ENCODE assay signal across 29 mouse cellular contexts in genomic region chr5:135238832-135239231, GRCm38 (mm10). TPM values are rescaled to one million over a fixed set of nuclear protein-coding genes. Genes with fewer than 3 reads are reported as not detected.
DNase-seq lines count a peak whose midpoint lies in the region; ATAC-seq and TF ChIP-seq lines count a peak whose summit lies in the region.
"Had no signal": no experiment of that assay in that cellular context is flagged by ENCODE, and none has a peak within 500 bp of the region (broad histone marks: within the 10 kb centered on the region; RNA-seq: fewer than 3 reads in every experiment).

No protein-coding gene starts in this region.

- H3K27ac ChIP-seq in heart, postnatal 0 days (ENCODE audit: low read depth), result no peak overlapping the region
- H3K27ac ChIP-seq in layer of hippocampus, adult 2 months, result no peak overlapping the region
- H3K27ac ChIP-seq in midbrain, embryonic 14.5 days (replicated peaks; ENCODE audit: low read depth, low read length), result no peak overlapping the region
- H3K27ac ChIP-seq in midbrain, embryonic 16.5 days (ENCODE audit: low read length), result no peak overlapping the region
- no peak overlapping the region for H3K27ac ChIP-seq in stomach, postnatal 0 days (replicated peaks)
- H3K27ac ChIP-seq: embryonic facial prominence, embryonic 12.5 days; forebrain, embryonic 15.5 days; heart, embryonic 10.5 days; heart, embryonic 15.5 days; liver, embryonic 15.5 days; neural tube, embryonic 13.5 days had no signal

- H3K4me1 ChIP-seq in heart, postnatal 0 days (ENCODE audit: control insufficient read depth, insufficient read depth), result peaks cover 17% of the 10 kb centered on the region
- no peaks in the 10 kb centered on the region for H3K4me1 ChIP-seq in midbrain, embryonic 14.5 days (ENCODE audit: control insufficient read depth, insufficient read depth, low read length)
- no peaks in the 10 kb centered on the region for H3K4me1 ChIP-seq in midbrain, embryonic 16.5 days (ENCODE audit: control insufficient read depth, insufficient read depth, low read length)
- no peaks in the 10 kb centered on the region for H3K4me1 ChIP-seq in stomach, postnatal 0 days (replicated peaks; ENCODE audit: control insufficient read depth, insufficient read depth)
- H3K4me1 ChIP-seq: embryonic facial prominence, embryonic 12.5 days; forebrain, embryonic 15.5 days; liver, embryonic 15.5 days; neural tube, embryonic 13.5 days had no signal

- no peak for TF ChIP-seq EP300 in heart, postnatal 0 days (IDR thresholded peaks at IDR 0.05; ENCODE audit: low read depth)
- no peak for TF ChIP-seq EP300 in stomach, postnatal 0 days (optimal IDR thresholded peaks at IDR 0.05)

- H3K4me3 ChIP-seq in heart, postnatal 0 days (ENCODE audit: low read depth, low read length), result no peak overlapping the region
- H3K4me3 ChIP-seq in layer of hippocampus, adult 2 months, result no peak overlapping the region
- H3K4me3 ChIP-seq in midbrain, embryonic 14.5 days (replicated peaks; ENCODE audit: low read depth, low read length), result no peak overlapping the region
- no peak overlapping the region for H3K4me3 ChIP-seq in midbrain, embryonic 16.5 days (ENCODE audit: low read depth, low read length)
- H3K4me3 ChIP-seq in stomach, postnatal 0 days (ENCODE audit: low read depth, low read length), result no peak overlapping the region
- H3K4me3 ChIP-seq: embryonic facial prominence, embryonic 12.5 days; forebrain, embryonic 15.5 days; heart, embryonic 10.5 days; heart, embryonic 15.5 days; liver, embryonic 15.5 days; neural tube, embryonic 13.5 days had no signal

- H3K27me3 ChIP-seq in heart, postnatal 0 days (ENCODE audit: control insufficient read depth, insufficient read depth, low read length), result no peaks in the 10 kb centered on the region
- no peaks in the 10 kb centered on the region for H3K27me3 ChIP-seq in midbrain, embryonic 14.5 days (ENCODE audit: control insufficient read depth, insufficient read depth, low read length)
- no peaks in the 10 kb centered on the region for H3K27me3 ChIP-seq in midbrain, embryonic 16.5 days (ENCODE audit: control insufficient read depth, insufficient read depth, low read depth, low read length)
- H3K27me3 ChIP-seq in stomach, postnatal 0 days (ENCODE audit: control insufficient read depth, insufficient read depth, low read length), result no peaks in the 10 kb centered on the region
- H3K27me3 ChIP-seq: embryonic facial prominence, embryonic 12.5 days; forebrain, embryonic 15.5 days; heart, embryonic 15.5 days; liver, embryonic 15.5 days; neural tube, embryonic 13.5 days had no signal

- ATAC-seq in heart, postnatal 0 days (ENCODE audit: insufficient read depth, low read depth), result no peak
- ATAC-seq in midbrain, embryonic 14.5 days (ENCODE audit: low FRiP score, low TSS enrichment), result no peak
- no peak for ATAC-seq in midbrain, embryonic 16.5 days
- ATAC-seq in stomach, postnatal 0 days (ENCODE audit: low FRiP score, low TSS enrichment), result no peak
- ATAC-seq: activated CD4-positive, CD25-positive, alpha-beta regulatory T cell, adult 4 months; forebrain, embryonic 15.5 days had no signal

- peak; percentile 53 for TF ChIP-seq CTCF in heart, postnatal 0 days (IDR thresholded peaks at IDR 0.05; ENCODE audit: low read depth)
- peak; percentile 59 for TF ChIP-seq CTCF in layer of hippocampus, adult 2 months (conservative IDR thresholded peaks at IDR 0.05)
- TF ChIP-seq CTCF in stomach, postnatal 0 days (IDR thresholded peaks at IDR 0.05; ENCODE audit: low read depth), result peak; percentile 57

- H3K4me2 ChIP-seq in heart, postnatal 0 days (ENCODE audit: low read depth, low read length), result no peak overlapping the region
- no peak overlapping the region for H3K4me2 ChIP-seq in midbrain, embryonic 14.5 days (ENCODE audit: low read length)
- H3K4me2 ChIP-seq in midbrain, embryonic 16.5 days (ENCODE audit: low read length), result no peak overlapping the region
- H3K4me2 ChIP-seq in stomach, postnatal 0 days (replicated peaks; ENCODE audit: low read depth), result no peak overlapping the region
- H3K4me2 ChIP-seq: embryonic facial prominence, embryonic 12.5 days; forebrain, embryonic 15.5 days; heart, embryonic 15.5 days; liver, embryonic 15.5 days; neural tube, embryonic 13.5 days had no signal

- 73% methylated on average over 2 of the region's 2 CpGs for WGBS in heart, postnatal 0 days
- WGBS in midbrain, embryonic 14.5 days, result 75% methylated on average over 2 of the region's 2 CpGs
- 78% methylated on average over 2 of the region's 2 CpGs for WGBS in midbrain, embryonic 16.5 days
- WGBS in stomach, postnatal 0 days, result 87% methylated on average over 2 of the region's 2 CpGs

- no peaks in the 10 kb centered on the region for H3K9me3 ChIP-seq in heart, postnatal 0 days (replicated peaks; ENCODE audit: control insufficient read depth, low read length)
- H3K9me3 ChIP-seq in midbrain, embryonic 14.5 days (ENCODE audit: control insufficient read depth, low read length), result no peaks in the 10 kb centered on the region
- H3K9me3 ChIP-seq in midbrain, embryonic 16.5 days (replicated peaks; ENCODE audit: control insufficient read depth, low read length, poor library complexity, severe bottlenecking), result no peaks in the 10 kb centered on the region
- H3K9me3 ChIP-seq in stomach, postnatal 0 days (ENCODE audit: control insufficient read depth, low read length), result no peaks in the 10 kb centered on the region
- H3K9me3 ChIP-seq: embryonic facial prominence, embryonic 12.5 days; forebrain, embryonic 15.5 days; heart, embryonic 10.5 days; heart, embryonic 15.5 days; liver, embryonic 15.5 days; neural tube, embryonic 13.5 days had no signal

- peaks cover 98% of the 10 kb centered on the region for H3K36me3 ChIP-seq in heart, postnatal 0 days (replicated peaks; ENCODE audit: control insufficient read depth, insufficient read depth, low read length)
- peaks cover 98% of the 10 kb centered on the region for H3K36me3 ChIP-seq in midbrain, embryonic 14.5 days (ENCODE audit: control insufficient read depth, insufficient read depth, low read length)
- H3K36me3 ChIP-seq in midbrain, embryonic 16.5 days (ENCODE audit: control insufficient read depth, insufficient read depth, low read length), result peaks cover 44% of the 10 kb centered on the region
- H3K36me3 ChIP-seq in stomach, postnatal 0 days (ENCODE audit: control insufficient read depth, insufficient read depth, low read length), result peaks cover 40% of the 10 kb centered on the region

- H3K9ac ChIP-seq in heart, postnatal 0 days (replicated peaks; ENCODE audit: low read depth, low read length), result no peak overlapping the region
- H3K9ac ChIP-seq in midbrain, embryonic 14.5 days (replicated peaks; ENCODE audit: low read length), result no peak overlapping the region
- H3K9ac ChIP-seq in midbrain, embryonic 16.5 days (ENCODE audit: low read depth, low read length), result no peak overlapping the region
- no peak overlapping the region for H3K9ac ChIP-seq in stomach, postnatal 0 days (ENCODE audit: low read length)
- H3K9ac ChIP-seq: embryonic facial prominence, embryonic 12.5 days; forebrain, embryonic 15.5 days; heart, embryonic 15.5 days; liver, embryonic 15.5 days; neural tube, embryonic 13.5 days had no signal

- peak; percentile 26 for DNase-seq in heart, postnatal 0 days (ENCODE audit: low spot score)
- DNase-seq in heart, postnatal 36 days, result no peak
- DNase-seq in layer of hippocampus, adult 2 months (ENCODE audit: low spot score in 2 of 2), result no peak
- no peak for DNase-seq in layer of hippocampus, postnatal 25 days (ENCODE audit: extremely low spot score in 1 of 2, low spot score in 1 of 2)
- peak; percentile 33 for DNase-seq in midbrain, embryonic 14.5 days
- no peak for DNase-seq in stomach, postnatal 0 days (ENCODE audit: low spot score)
- DNase-seq in urinary bladder, adult 2 months (ENCODE audit: low spot score), result no peak
- DNase-seq: adrenal gland, adult 2 months; adrenal gland, postnatal 36 days; B cell, adult 2 months; cerebellum, adult 8-10 months; cerebellum, postnatal 25 days; embryo, embryonic 11 days; gastrocnemius, postnatal 10 days; kidney, adult 11 months; kidney, postnatal 36 days; layer of hippocampus, postnatal 36 days; liver; lung, postnatal 10 days; right cerebral cortex, postnatal 4 days; thymus, postnatal 4 days had no signal

- intact Hi-C loops in heart, postnatal 36 days (cut with DNase I), result loop anchor here (5.0 kb wide), 1 partner anchor 98 kb away; no protein-coding TSS in a partner anchor

RNA-seq across cellular contexts. Expression of gene Fzd9, which starts 12.2 kb away (rescaled TPM):
- total RNA-seq in heart, postnatal 0 days (2014; rRNA removed; ENCODE audit: low replicate concordance), result 3.3 and 7.4 TPM in 2 replicates
- polyA plus RNA-seq in heart, postnatal 0 days (2015; fragmentation: Nextera tagmentation; extraction: Ambion mirVana), result 1.8 and 2.4 TPM in 2 replicates
- total RNA-seq in heart, postnatal 36 days (2021), result under 1 TPM; 0.73 to 0.75 TPM
- total RNA-seq in layer of hippocampus, adult 2 months (2021), result 1 to 10 TPM; 4.5 to 5.0 TPM
- 1 to 10 TPM; 6.2 to 7.3 TPM for total RNA-seq in layer of hippocampus, postnatal 25 days (2021)
- 8.7 and 11.9 TPM in 2 replicates for polyA plus RNA-seq in midbrain, embryonic 14.5 days (2014; fragmentation: Nextera tagmentation; extraction: Ambion mirVana)
- 13.5 and 13.7 TPM in 2 replicates for polyA plus RNA-seq in midbrain, embryonic 16.5 days (2015; fragmentation: Nextera tagmentation; extraction: Ambion mirVana)
- polyA plus RNA-seq in stomach, postnatal 0 days (2015; fragmentation: Nextera tagmentation; extraction: Ambion mirVana), result 0.42 and 0.54 TPM in 2 replicates
- 0.07 and 0.11 TPM in 2 replicates for polyA plus RNA-seq in urinary bladder, adult 2 months (2012; rRNA removed)
- polyA plus RNA-seq: activated CD4-positive, CD25-positive, alpha-beta regulatory T cell, adult 4 months had no signal

RNA-seq across cellular contexts. Expression of gene Baz1b, which starts 51.8 kb away (rescaled TPM):
- total RNA-seq in heart, postnatal 0 days (2014; rRNA removed; ENCODE audit: low replicate concordance), result 21.3 and 30.0 TPM in 2 replicates
- 11.9 and 13.1 TPM in 2 replicates for polyA plus RNA-seq in heart, postnatal 0 days (2015; fragmentation: Nextera tagmentation; extraction: Ambion mirVana)
- 10 to 100 TPM; 41.4 to 43.0 TPM for total RNA-seq in heart, postnatal 36 days (2021)
- 10 to 100 TPM; 79.9 to 87.5 TPM for total RNA-seq in layer of hippocampus, adult 2 months (2021)
- total RNA-seq in layer of hippocampus, postnatal 25 days (2021), result 10 to 100 TPM; 65.5 to 72.7 TPM
- polyA plus RNA-seq in midbrain, embryonic 14.5 days (2014; fragmentation: Nextera tagmentation; extraction: Ambion mirVana), result 30.1 and 43.9 TPM in 2 replicates
- polyA plus RNA-seq in midbrain, embryonic 16.5 days (2015; fragmentation: Nextera tagmentation; extraction: Ambion mirVana), result 19.5 and 26.8 TPM in 2 replicates
- 9.6 and 10.2 TPM in 2 replicates for polyA plus RNA-seq in stomach, postnatal 0 days (2015; fragmentation: Nextera tagmentation; extraction: Ambion mirVana)
- 33.2 and 41.7 TPM in 2 replicates for polyA plus RNA-seq in urinary bladder, adult 2 months (2012; rRNA removed)

Comparison
In these comparisons a context has a peak if more than half of its experiments do, and no peak if none do; other contexts are left out.
1. DNase-seq: peak in heart, postnatal 0 days (single experiment) and midbrain, embryonic 14.5 days (single experiment); none in heart, postnatal 36 days (0 of 2), layer of hippocampus, adult 2 months (0 of 2), layer of hippocampus, postnatal 25 days (0 of 2), stomach, postnatal 0 days (single experiment) and urinary bladder, adult 2 months (single experiment).
2. Peak in every context shown above with its lines, with median percentiles within 50 percentile points of each other: CTCF ChIP-seq.